Mouse (Mus musculus) embryonic facial prominence, embryonic 13.5 days (tissue): ENCODE measurements around the gene Cpm. TPM values are rescaled to one million over a fixed set of nuclear protein-coding genes. Genes with fewer than 3 reads are reported as not detected.
A peak's percentile ranks its signal among the peaks of the same experiment; 100 is the strongest.
"Not testable (repeated sequence)": the region's sequence is repeated elsewhere in the genome, so short reads cannot be mapped to it uniquely, and the experiment has no call there.

ENCODE experiments used
- ATAC-seq: fragments of 200-750 bp; cut with Nextera tagmentation; 2 replicates; pipeline ENCODE4 v1.8.0; 2017; ENCODE audit warnings: low read depth; ENCODE audit not compliant: insufficient number of reproducible peaks, insufficient read depth, low FRiP score, low TSS enrichment
- H3K27ac ChIP-seq: fragments of 300-500 bp; sonication (generic); 2 replicates; pipeline ENCODE4 v1.5.1; 2015; ENCODE audit warnings: moderate library complexity, mild to moderate bottlenecking, inconsistent platforms
- H3K27me3 ChIP-seq: fragments of 300-500 bp; sonication (generic); 2 replicates; pipeline ENCODE4 v1.6.1; 2015; ENCODE audit warnings: mild to moderate bottlenecking, inconsistent platforms
- H3K36me3 ChIP-seq: fragments of 300-500 bp; sonication (generic); 2 replicates; pipeline ENCODE4 v1.6.1; 2015; ENCODE audit warnings: mild to moderate bottlenecking, inconsistent platforms
- H3K4me1 ChIP-seq: fragments of 300-500 bp; sonication (generic); 2 replicates; pipeline ENCODE4 v1.6.1; 2015; ENCODE audit warnings: inconsistent platforms
- H3K4me2 ChIP-seq: fragments of 300-500 bp; sonication (generic); 2 replicates; pipeline ENCODE4 v1.6.1; 2015; ENCODE audit warnings: moderate library complexity, mild to moderate bottlenecking, inconsistent platforms
- H3K4me3 ChIP-seq: fragments of 300-500 bp; sonication (generic); 2 replicates; pipeline ENCODE4 v1.5.1; 2015; ENCODE audit warnings: mild to moderate bottlenecking, inconsistent platforms
- H3K9ac ChIP-seq: fragments of 300-500 bp; sonication (generic); 2 replicates; pipeline ENCODE4 v1.6.1; 2015; ENCODE audit warnings: mild to moderate bottlenecking, inconsistent platforms
- H3K9me3 ChIP-seq: fragments of 300-500 bp; sonication (generic); 2 replicates; pipeline ENCODE4 v1.6.1; 2016; ENCODE audit warnings: inconsistent platforms
- WGBS: fragments of 180-500 bp; shearing (Covaris S2); methylation state at CpG from one replicate; pipeline ENCODE4 v1.1.7; 2015; ENCODE audit warnings: mixed read lengths; 5-methylcytosine and 5-hydroxymethylcytosine counted together
- polyA plus RNA-seq: library from polyadenylated mRNA; unstranded; fragments of >200 nt; fragmentation: Nextera tagmentation; extraction: Ambion mirVana; gene quantifications from 2 replicates; pipeline ENCODE4 v1.2.1, GENCODE M21; 2015

Gene Cpm
- polyA plus RNA-seq, 1 experiment from 2014 or later, result 25.6 TPM

GRCm38 (mm10) chr10:117713466-117713865 lies 84.2 kb downstream of the Cpm start:
- Histone ChIP-seq H3K27me3 (no peaks in the 10 kb centered on the region), H3K9me3 (no peaks in the 10 kb centered on the region), H3K4me3 (no peak overlapping the region), H3K27ac (no peak overlapping the region), H3K4me2 (no peak overlapping the region), H3K36me3 (no peaks in the 10 kb centered on the region), H3K4me1 (peaks cover 22% of the 10 kb centered on the region), H3K9ac (no peak overlapping the region)
- no peak for ATAC-seq
- 89% methylated on average over 8 of the region's 8 CpGs for WGBS

DNA sequence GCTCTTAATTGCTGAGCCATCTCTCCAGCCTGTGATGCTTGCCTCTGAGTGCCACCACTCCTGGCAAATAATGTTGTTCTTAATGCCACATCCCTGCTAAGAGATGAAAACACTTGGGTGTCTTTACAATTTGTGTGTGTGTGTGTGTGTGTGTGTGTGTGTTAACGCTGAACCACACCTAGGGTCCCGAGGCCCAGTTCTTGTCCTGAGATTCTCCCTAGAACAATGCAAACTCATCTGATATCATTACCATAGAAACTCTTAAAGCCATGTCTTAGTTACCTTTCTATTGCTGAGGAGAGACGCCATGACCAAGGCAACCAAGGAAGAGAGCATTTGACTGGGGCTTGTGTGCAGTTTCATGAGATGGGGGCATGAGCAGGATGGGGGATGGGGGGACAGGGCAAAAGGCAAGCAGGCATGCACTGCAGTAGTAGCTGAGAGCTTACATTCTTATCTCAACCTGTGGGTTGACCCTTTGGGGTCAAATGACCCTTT lies 84.8 kb downstream of the Cpm start:
- no peaks in the 10 kb centered on the region for H3K36me3 ChIP-seq
- H3K4me2 ChIP-seq, result no peak overlapping the region
- no peak overlapping the region for H3K4me3 ChIP-seq
- 87% methylated on average over 3 of the region's 3 CpGs for WGBS
- no peaks in the 10 kb centered on the region for H3K27me3 ChIP-seq
- no peak overlapping the region for H3K27ac ChIP-seq
- H3K4me1 ChIP-seq, result peaks cover 20% of the 10 kb centered on the region
- no peaks in the 10 kb centered on the region for H3K9me3 ChIP-seq
- no peak for ATAC-seq
- no peak overlapping the region for H3K9ac ChIP-seq

DNA sequence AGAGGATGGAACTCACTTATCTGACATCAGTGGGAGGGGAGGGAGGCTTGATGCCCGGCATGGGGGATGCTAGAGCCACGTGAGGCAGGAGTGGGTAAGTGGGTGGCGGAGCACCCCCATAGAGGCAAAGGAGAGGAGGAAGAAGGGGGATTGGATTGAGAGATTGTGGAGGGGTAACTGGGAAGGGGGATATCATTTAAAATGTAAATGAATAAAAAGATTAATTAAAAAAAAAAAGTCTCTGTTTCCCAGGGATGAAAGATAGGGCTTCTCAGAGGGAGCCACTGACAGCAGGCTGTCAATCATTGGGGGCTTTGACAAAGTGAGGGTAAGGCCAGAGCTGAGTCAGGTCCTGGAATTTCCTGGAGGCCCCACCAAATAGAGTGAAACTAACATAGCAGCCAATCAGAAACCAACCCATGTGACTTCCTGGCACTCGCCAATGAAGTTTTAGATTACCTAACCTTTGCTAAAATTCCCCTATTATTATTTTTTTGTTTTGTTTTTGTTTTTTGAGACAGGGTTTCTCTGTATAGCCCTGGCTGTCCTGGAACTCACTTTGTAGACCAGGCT lies 85.7 kb downstream of the Cpm start:
- Histone ChIP-seq H3K9ac (no peak overlapping the region), H3K4me1 (peaks cover 15% of the 10 kb centered on the region), H3K9me3 (no peaks in the 10 kb centered on the region), H3K36me3 (no peaks in the 10 kb centered on the region), H3K4me2 (no peak overlapping the region), H3K27ac (no peak overlapping the region), H3K27me3 (no peaks in the 10 kb centered on the region), H3K4me3 (no peak overlapping the region)
- no peak for ATAC-seq
- WGBS, result 73% methylated on average over 4 of the region's 4 CpGs

- peaks cover 15% of the 10 kb centered on the region for H3K4me1 ChIP-seq
- not testable (repeated sequence) for H3K27ac ChIP-seq, H3K4me2 ChIP-seq, H3K9ac ChIP-seq, H3K36me3 ChIP-seq, H3K4me3 ChIP-seq, H3K27me3 ChIP-seq, ATAC-seq, H3K9me3 ChIP-seq
- 90% methylated on average over 1 of the region's 1 CpGs for WGBS
Observed at GRCm38 (mm10) chr10:117715654-117716053, 86.4 kb downstream of the Cpm start.

- no peak overlapping the region for H3K27ac ChIP-seq
- no peak overlapping the region for H3K4me2 ChIP-seq
- no peak for ATAC-seq
- H3K36me3 ChIP-seq, result no peaks in the 10 kb centered on the region
- WGBS, result 90% methylated on average over 3 of the region's 3 CpGs
- no peaks in the 10 kb centered on the region for H3K9me3 ChIP-seq
- H3K4me3 ChIP-seq, result no peak overlapping the region
- peaks cover 15% of the 10 kb centered on the region for H3K4me1 ChIP-seq
- no peak overlapping the region for H3K9ac ChIP-seq
- no peaks in the 10 kb centered on the region for H3K27me3 ChIP-seq
Observed at GRCm38 (mm10) chr10:117716686-117717085, 87.4 kb downstream of the Cpm start.

GRCm38 (mm10) chr10:117717583-117717982 lies 88.3 kb downstream of the Cpm start:
- H3K36me3 ChIP-seq, result no peaks in the 10 kb centered on the region
- no peak overlapping the region for H3K4me3 ChIP-seq
- peaks cover 15% of the 10 kb centered on the region for H3K4me1 ChIP-seq
- ATAC-seq, result no peak
- WGBS, result 7% methylated on average over 4 of the region's 4 CpGs
- H3K27me3 ChIP-seq, result no peaks in the 10 kb centered on the region
- peak overlapping the region; percentile 20; the same call in 1 of the 2 replicates for H3K4me2 ChIP-seq
- H3K27ac ChIP-seq, result no peak overlapping the region
- no peaks in the 10 kb centered on the region for H3K9me3 ChIP-seq
- no peak overlapping the region for H3K9ac ChIP-seq

DNA sequence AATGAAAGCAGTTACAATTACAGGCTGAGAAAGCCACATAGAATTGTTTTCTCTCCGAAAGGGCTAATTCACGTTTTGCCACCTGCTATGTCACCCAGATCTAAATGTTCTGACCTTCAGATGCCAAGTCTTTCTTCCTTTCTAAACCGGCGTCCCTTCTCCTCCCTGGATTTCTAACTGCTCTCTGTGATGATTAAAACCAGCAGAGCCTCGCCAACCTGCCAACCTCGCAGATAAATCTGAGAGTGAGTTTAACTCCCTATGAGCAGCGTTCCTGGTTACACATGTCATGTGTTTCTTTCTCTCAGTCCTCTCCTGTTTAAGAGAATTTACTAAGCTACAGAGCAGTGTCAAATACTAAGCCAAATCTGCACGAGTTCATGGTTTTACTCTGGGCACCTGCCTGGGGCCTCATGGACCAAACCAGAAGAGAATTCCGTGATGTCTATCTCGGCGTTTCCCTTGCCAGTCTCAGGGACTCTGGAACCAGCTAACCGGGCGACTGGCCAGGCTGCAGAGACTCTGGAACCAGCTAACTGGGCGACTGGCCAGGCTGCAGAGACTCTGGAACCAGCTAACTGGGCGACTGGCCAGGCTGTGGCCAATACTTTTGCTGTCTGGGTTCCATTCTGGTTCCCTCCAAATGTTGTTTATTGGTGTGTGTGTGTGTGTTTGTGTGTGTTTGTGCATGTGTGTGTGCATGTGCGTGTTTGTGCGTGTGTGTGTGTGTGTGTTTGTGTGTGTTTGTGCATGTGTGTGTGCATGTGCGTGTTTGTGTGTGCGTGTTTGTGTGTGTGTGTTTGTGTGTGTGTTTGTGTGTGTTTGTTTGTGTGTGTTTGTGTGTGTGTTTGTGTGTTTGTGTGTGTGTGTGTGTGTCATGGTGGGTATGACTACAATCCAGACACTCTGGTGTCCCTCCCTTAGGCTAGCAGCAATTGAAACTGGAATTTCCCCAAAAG lies 89.1 kb downstream of the Cpm start:
- no peak overlapping the region for H3K27ac ChIP-seq
- no peaks in the 10 kb centered on the region for H3K27me3 ChIP-seq
- no peak overlapping the region for H3K9ac ChIP-seq
- WGBS, result 50% methylated on average over 19 of the region's 19 CpGs
- no peaks in the 10 kb centered on the region for H3K9me3 ChIP-seq
- no peaks in the 10 kb centered on the region for H3K36me3 ChIP-seq
- H3K4me3 ChIP-seq, result no peak overlapping the region
- ATAC-seq, result no peak
- peak overlapping the region; percentile 20; the same call in 1 of the 2 replicates for H3K4me2 ChIP-seq
- H3K4me1 ChIP-seq, result peaks cover 15% of the 10 kb centered on the region

DNA sequence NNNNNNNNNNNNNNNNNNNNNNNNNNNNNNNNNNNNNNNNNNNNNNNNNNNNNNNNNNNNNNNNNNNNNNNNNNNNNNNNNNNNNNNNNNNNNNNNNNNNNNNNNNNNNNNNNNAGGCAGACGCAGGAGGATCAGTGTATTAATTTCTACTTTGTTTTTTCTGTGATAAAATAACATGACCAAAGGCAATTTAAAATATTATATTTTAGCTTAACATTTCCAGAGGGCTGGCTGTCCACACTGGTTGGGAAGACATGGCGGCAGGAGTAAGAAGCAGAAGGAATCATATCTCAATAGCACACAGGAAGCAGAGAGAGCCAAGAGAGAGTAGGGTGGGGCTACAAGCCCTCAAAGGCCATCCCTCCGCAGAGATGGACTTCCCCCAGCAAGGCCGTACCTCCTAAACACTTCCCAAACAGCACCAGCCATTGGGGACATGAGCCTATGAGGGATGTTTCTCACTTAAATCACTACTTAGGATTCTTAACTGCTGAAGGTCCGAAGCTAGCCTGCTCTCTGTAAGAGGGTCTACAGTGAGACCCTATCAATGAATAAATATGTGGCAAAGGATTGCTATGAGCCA lies 94.9 kb downstream of the Cpm start:
- H3K27me3 ChIP-seq, result no peaks in the 10 kb centered on the region
- H3K9me3 ChIP-seq, result no peaks in the 10 kb centered on the region
- H3K9ac ChIP-seq, result no peak overlapping the region
- no peak overlapping the region for H3K27ac ChIP-seq
- H3K4me2 ChIP-seq, result no peak overlapping the region
- no peaks in the 10 kb centered on the region for H3K4me1 ChIP-seq
- 78% methylated on average over 5 of the region's 5 CpGs for WGBS
- no peaks in the 10 kb centered on the region for H3K36me3 ChIP-seq
- ATAC-seq, result no peak
- no peak overlapping the region for H3K4me3 ChIP-seq

GRCm38 (mm10) chr10:117724804-117725361 lies 95.6 kb downstream of the Cpm start:
- Histone ChIP-seq H3K27ac (no peak overlapping the region), H3K4me1 (no peaks in the 10 kb centered on the region), H3K27me3 (no peaks in the 10 kb centered on the region), H3K36me3 (no peaks in the 10 kb centered on the region), H3K4me3 (no peak overlapping the region), H3K9me3 (no peaks in the 10 kb centered on the region), H3K9ac (no peak overlapping the region), H3K4me2 (no peak overlapping the region)
- WGBS, result 94% methylated on average over 3 of the region's 3 CpGs
- no peak for ATAC-seq

GRCm38 (mm10) chr10:117725671-117726070 lies 96.4 kb downstream of the Cpm start:
- Histone ChIP-seq H3K4me2 (no peak overlapping the region), H3K27ac (0 out of 2 replicates have a peak overlapping the region, but pooled peaks have one; percentile 51), H3K4me3 (no peak overlapping the region), H3K9ac (no peak overlapping the region), H3K9me3 (no peaks in the 10 kb centered on the region), H3K4me1 (no peaks in the 10 kb centered on the region), H3K27me3 (no peaks in the 10 kb centered on the region), H3K36me3 (no peaks in the 10 kb centered on the region)
- WGBS, result 71% methylated on average over 7 of the region's 7 CpGs
- ATAC-seq, result no peak

- 86% methylated on average over 4 of the region's 4 CpGs for WGBS
- Histone ChIP-seq H3K4me1 (no peaks in the 10 kb centered on the region), H3K27me3 (no peaks in the 10 kb centered on the region), H3K9ac (no peak overlapping the region), H3K9me3 (no peaks in the 10 kb centered on the region), H3K27ac (no peak overlapping the region), H3K4me2 (no peak overlapping the region), H3K36me3 (no peaks in the 10 kb centered on the region), H3K4me3 (no peak overlapping the region)
- ATAC-seq, result no peak
Observed at GRCm38 (mm10) chr10:117726350-117726749, 97.0 kb downstream of the Cpm start.
